Mouse (Mus musculus): ENCODE measurements around the gene Slc25a34.
A peak's percentile ranks its signal among the peaks of the same experiment; 100 is the strongest.

Slc25a34 gene

GRCm38 (mm10) chr4:141643118-141643855 lies 19.7 kb upstream of the Slc25a34 start:
- DNase-seq (ENCODE audit: low spot score in 2 of 2): peak; percentile 36 to 51

GRCm38 (mm10) chr4:141641961-141642811 lies 18.6 kb upstream of the Slc25a34 start:
- DNase-seq (ENCODE audit: low spot score in 2 of 2): no peak

- DNase-seq (ENCODE audit: low spot score in 2 of 2): no peak
Measured at GRCm38 (mm10) chr4:141641353-141641771, 17.7 kb upstream of the Slc25a34 start.

GRCm38 (mm10) chr4:141639474-141639873 lies 15.9 kb upstream of the Slc25a34 start:
- no peak for DNase-seq (ENCODE audit: low spot score in 2 of 2)

GRCm38 (mm10) chr4:141636693-141637092 lies 13.1 kb upstream of the Slc25a34 start:
- DNase-seq (ENCODE audit: low spot score in 2 of 2): no peak

GRCm38 (mm10) chr4:141635991-141636390 lies 12.4 kb upstream of the Slc25a34 start:
- no peak for DNase-seq (ENCODE audit: low spot score in 2 of 2)

- no peak for DNase-seq (ENCODE audit: low spot score in 2 of 2)
Measured at GRCm38 (mm10) chr4:141632111-141632873, 8.7 kb upstream of the Slc25a34 start.

GRCm38 (mm10) chr4:141631250-141631649 lies 7.6 kb upstream of the Slc25a34 start:
- no peak for DNase-seq (ENCODE audit: low spot score in 2 of 2)

GRCm38 (mm10) chr4:141630021-141630420 lies 6.4 kb upstream of the Slc25a34 start:
- DNase-seq (ENCODE audit: low spot score in 2 of 2): no peak

GRCm38 (mm10) chr4:141628661-141629060 lies 5.0 kb upstream of the Slc25a34 start:
- DNase-seq (ENCODE audit: low spot score in 2 of 2): no peak

- DNase-seq (ENCODE audit: low spot score in 2 of 2): no peak
Measured at GRCm38 (mm10) chr4:141627502-141627901, 3.9 kb upstream of the Slc25a34 start.

- DNase-seq (ENCODE audit: low spot score in 2 of 2): no peak
Measured at GRCm38 (mm10) chr4:141625774-141626550, 2.3 kb upstream of the Slc25a34 start.

GRCm38 (mm10) chr4:141624983-141625773 lies 1.6 kb upstream of the Slc25a34 start:
- DNase-seq (ENCODE audit: low spot score in 2 of 2): peak in 1 of 2 experiments; percentile 21

- no peak for DNase-seq (ENCODE audit: low spot score in 2 of 2)
Measured at GRCm38 (mm10) chr4:141624134-141624533, 513 bp upstream of the Slc25a34 start.

- DNase-seq (ENCODE audit: low spot score in 2 of 2): no peak
Measured at GRCm38 (mm10) chr4:141623037-141623436, 584 bp downstream of the Slc25a34 start.

- no peak for DNase-seq (ENCODE audit: low spot score in 2 of 2)
Measured at GRCm38 (mm10) chr4:141622580-141622979, 1.0 kb downstream of the Slc25a34 start.

- no peak for DNase-seq (ENCODE audit: low spot score in 2 of 2)
Measured at GRCm38 (mm10) chr4:141622091-141622490, 1.5 kb downstream of the Slc25a34 start.

GRCm38 (mm10) chr4:141621297-141621696 lies 2.3 kb downstream of the Slc25a34 start:
- no peak for DNase-seq (ENCODE audit: low spot score in 2 of 2)

GRCm38 (mm10) chr4:141619299-141619883 lies 4.2 kb downstream of the Slc25a34 start:
- DNase-seq (ENCODE audit: low spot score in 2 of 2): no peak
